Mouse (Mus musculus): ENCODE results near the gene Gab2.

Gab2 gene

GRCm38 (mm10) chr7:97346111-97346821, 264.9 kb downstream of the Gab2 start:
- no peak for DNase-seq (ENCODE audit: low read depth)

GRCm38 (mm10) chr7:97346822-97347166, 265.4 kb downstream of the Gab2 start:
- no peak for DNase-seq (ENCODE audit: low read depth)

GRCm38 (mm10) chr7:97347464-97347863, 266.1 kb downstream of the Gab2 start:
- DNase-seq (ENCODE audit: low read depth) = no peak

GRCm38 (mm10) chr7:97348318-97348717, 266.9 kb downstream of the Gab2 start:
- DNase-seq (ENCODE audit: low read depth) = no peak

- DNase-seq (ENCODE audit: low read depth) = no peak
Observed at GRCm38 (mm10) chr7:97348836-97349235, 267.4 kb downstream of the Gab2 start.

GRCm38 (mm10) chr7:97349438-97349837, 268.1 kb downstream of the Gab2 start:
- no peak for DNase-seq (ENCODE audit: low read depth)

- no peak for DNase-seq (ENCODE audit: low read depth)
Observed at GRCm38 (mm10) chr7:97350891-97351290, 269.5 kb downstream of the Gab2 start.

GRCm38 (mm10) chr7:97351792-97352513, 270.6 kb downstream of the Gab2 start:
- DNase-seq (ENCODE audit: low read depth) = no peak

GRCm38 (mm10) chr7:97353356-97353755, 272.0 kb downstream of the Gab2 start:
- DNase-seq (ENCODE audit: low read depth) = no peak

- DNase-seq (ENCODE audit: low read depth) = peak; percentile 71
Observed at GRCm38 (mm10) chr7:97355068-97355841, 273.9 kb downstream of the Gab2 start.

- no peak for DNase-seq (ENCODE audit: low read depth)
Observed at GRCm38 (mm10) chr7:97356253-97356652, 274.9 kb downstream of the Gab2 start.

GRCm38 (mm10) chr7:97356875-97357276, 275.5 kb downstream of the Gab2 start:
- no peak for DNase-seq (ENCODE audit: low read depth)

GRCm38 (mm10) chr7:97357840-97358239, 276.5 kb downstream of the Gab2 start:
- no peak for DNase-seq (ENCODE audit: low read depth)

- no peak for DNase-seq (ENCODE audit: low read depth)
Observed at GRCm38 (mm10) chr7:97358347-97358746, 277.0 kb downstream of the Gab2 start.

All from induced T-regulatory cell, adult 2 months (primary cell).